In the genomic region with DNA sequence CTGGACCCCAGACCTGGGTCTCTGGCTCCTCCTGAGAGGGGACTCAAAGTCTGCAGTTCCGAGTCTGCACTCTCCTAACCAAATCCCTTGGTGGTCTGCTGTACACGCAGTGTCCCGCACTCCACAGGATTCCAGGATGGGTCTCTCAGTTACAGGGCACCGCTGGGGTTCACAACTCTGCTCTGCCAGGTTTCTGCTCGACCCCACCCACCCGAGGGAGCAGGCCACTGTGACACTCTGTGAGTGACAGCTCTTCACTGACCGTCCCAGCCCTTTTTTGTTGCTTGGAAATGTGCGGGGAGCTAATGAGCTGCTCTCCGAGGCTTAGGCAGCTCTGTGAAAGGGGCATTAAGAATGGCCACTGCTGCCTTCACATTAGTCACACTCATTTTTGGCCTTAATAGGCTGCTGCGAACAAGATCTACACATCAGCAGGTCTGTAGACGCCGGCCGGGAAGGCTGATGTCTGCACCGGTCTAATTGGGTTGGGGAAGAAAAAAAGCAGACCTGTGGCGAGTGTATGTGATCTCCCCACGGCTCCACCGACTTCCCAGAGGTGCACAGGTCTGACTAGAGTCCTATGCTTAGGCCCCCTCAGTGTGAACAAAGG, we compare ENCODE assay signal across 10 mouse cellular contexts. TPM values are rescaled to one million over a fixed set of nuclear protein-coding genes. Genes with fewer than 3 reads are reported as not detected.
DNase-seq lines count a peak whose midpoint lies in the region; ATAC-seq and TF ChIP-seq lines count a peak whose summit lies in the region.
"Had no signal": no experiment of that assay in that cellular context is flagged by ENCODE, and none has a peak within 500 bp of the region (broad histone marks: within the 10 kb centered on the region; RNA-seq: fewer than 3 reads in every experiment).

No protein-coding gene starts in this region.

- H3K9ac ChIP-seq in forebrain, embryonic 15.5 days (replicated peaks): no peak overlapping the region
- H3K9ac ChIP-seq in hindbrain, postnatal 0 days (replicated peaks; ENCODE audit: low read length): no peak overlapping the region
- peak overlapping the region; percentile 4; the same call in 1 of the 2 replicates for H3K9ac ChIP-seq in neural tube, embryonic 11.5 days (ENCODE audit: low read length)
- H3K9ac ChIP-seq: embryonic facial prominence, embryonic 13.5 days had no signal

- peaks cover 50% of the 10 kb centered on the region for H3K4me1 ChIP-seq in embryonic facial prominence, embryonic 10.5 days
- peaks cover 20% of the 10 kb centered on the region for H3K4me1 ChIP-seq in forebrain, embryonic 15.5 days
- H3K4me1 ChIP-seq in hindbrain, postnatal 0 days (ENCODE audit: insufficient read depth, low read length): peaks cover 11% of the 10 kb centered on the region; the same call in 1 of the 2 replicates
- peaks cover 11% of the 10 kb centered on the region for H3K4me1 ChIP-seq in neural tube, embryonic 11.5 days (ENCODE audit: control insufficient read depth, insufficient read depth, low read length)

- DNase-seq in embryonic facial prominence, embryonic 10.5 days (ENCODE audit: low spot score): no peak
- DNase-seq in hindbrain, postnatal 0 days (ENCODE audit: low spot score): no peak
- DNase-seq in neural tube, embryonic 11.5 days (ENCODE audit: low spot score): peak; percentile 36
- DNase-seq in heart, postnatal 10 days: no peak
- no peak for DNase-seq in cerebellum, postnatal 25 days
- no peak for DNase-seq in heart, postnatal 36 days
- DNase-seq: adrenal gland, adult 8-10 months had no signal

- peaks cover 53% of the 10 kb centered on the region for H3K36me3 ChIP-seq in embryonic facial prominence, embryonic 10.5 days (replicated peaks)
- H3K36me3 ChIP-seq in forebrain, embryonic 15.5 days: peaks cover 43% of the 10 kb centered on the region
- peaks cover 41% of the 10 kb centered on the region for H3K36me3 ChIP-seq in hindbrain, postnatal 0 days (ENCODE audit: insufficient read depth, low read length)
- H3K36me3 ChIP-seq in neural tube, embryonic 11.5 days (ENCODE audit: control insufficient read depth, insufficient read depth, low read length): peaks cover 25% of the 10 kb centered on the region

- intact Hi-C loops in heart, postnatal 10 days (cut with DNase I): loop anchor here (1.0 to 5.0 kb wide), 3 partner anchors 46 to 219 kb away; a partner anchor contains a TSS
- intact Hi-C loops in heart, postnatal 36 days (cut with DNase I): loop anchor here (1.0 to 5.0 kb wide), 2 partner anchors 92 to 221 kb away; no protein-coding TSS in a partner anchor

- H3K4me3 ChIP-seq in embryonic facial prominence, embryonic 10.5 days: no peak overlapping the region
- H3K4me3 ChIP-seq in forebrain, embryonic 15.5 days: no peak overlapping the region
- no peak overlapping the region for H3K4me3 ChIP-seq in hindbrain, postnatal 0 days (ENCODE audit: low read length)
- no peak overlapping the region for H3K4me3 ChIP-seq in neural tube, embryonic 11.5 days (ENCODE audit: low read depth, low read length)
- H3K4me3 ChIP-seq: embryonic facial prominence, embryonic 13.5 days had no signal

- WGBS in embryonic facial prominence, embryonic 10.5 days: 45% methylated on average over 17 of the region's 17 CpGs
- WGBS in forebrain, embryonic 15.5 days: 10% methylated on average over 17 of the region's 17 CpGs
- 21% methylated on average over 17 of the region's 17 CpGs for WGBS in hindbrain, postnatal 0 days
- 45% methylated on average over 17 of the region's 17 CpGs for WGBS in neural tube, embryonic 11.5 days

- peak; percentile 34; the same call in 1 of the 2 replicates for ATAC-seq in forebrain, embryonic 15.5 days (replicated peaks)
- ATAC-seq in hindbrain, postnatal 0 days: 0 out of 2 replicates have a peak, but pooled peaks have one; percentile 22
- ATAC-seq in neural tube, embryonic 11.5 days (ENCODE audit: insufficient read depth, low FRiP score, low TSS enrichment): peak; percentile 31; the same call in 1 of the 2 replicates

- TF ChIP-seq CTCF in hindbrain, postnatal 0 days (IDR thresholded peaks at IDR 0.05; ENCODE audit: low read depth): no peak

- peaks cover 45% of the 10 kb centered on the region for H3K27me3 ChIP-seq in embryonic facial prominence, embryonic 10.5 days (replicated peaks; ENCODE audit: low read depth, poor library complexity, severe bottlenecking)
- peaks cover 11% of the 10 kb centered on the region for H3K27me3 ChIP-seq in forebrain, embryonic 15.5 days
- H3K27me3 ChIP-seq in hindbrain, postnatal 0 days (ENCODE audit: insufficient read depth, low read length): no peaks in the 10 kb centered on the region
- peaks cover 34% of the 10 kb centered on the region for H3K27me3 ChIP-seq in neural tube, embryonic 11.5 days (ENCODE audit: control insufficient read depth, insufficient read depth, low read length)

- H3K9me3 ChIP-seq in embryonic facial prominence, embryonic 10.5 days: no peaks in the 10 kb centered on the region
- no peaks in the 10 kb centered on the region for H3K9me3 ChIP-seq in forebrain, embryonic 15.5 days
- H3K9me3 ChIP-seq in hindbrain, postnatal 0 days (ENCODE audit: low read length): no peaks in the 10 kb centered on the region
- H3K9me3 ChIP-seq in neural tube, embryonic 11.5 days (ENCODE audit: control insufficient read depth, low read length): no peaks in the 10 kb centered on the region
- H3K9me3 ChIP-seq: embryonic facial prominence, embryonic 13.5 days had no signal

- H3K27ac ChIP-seq in embryonic facial prominence, embryonic 10.5 days (replicated peaks): 0 out of 2 replicates have a peak overlapping the region, but pooled peaks have one; percentile 14
- no peak overlapping the region for H3K27ac ChIP-seq in forebrain, embryonic 15.5 days (replicated peaks)
- no peak overlapping the region for H3K27ac ChIP-seq in hindbrain, postnatal 0 days
- no peak overlapping the region for H3K27ac ChIP-seq in neural tube, embryonic 11.5 days (ENCODE audit: low read depth, low read length)
- H3K27ac ChIP-seq: embryonic facial prominence, embryonic 13.5 days had no signal

- H3K4me2 ChIP-seq in forebrain, embryonic 15.5 days (replicated peaks): no peak overlapping the region
- no peak overlapping the region for H3K4me2 ChIP-seq in hindbrain, postnatal 0 days (ENCODE audit: low read depth, low read length)
- H3K4me2 ChIP-seq in neural tube, embryonic 11.5 days (ENCODE audit: low read depth): no peak overlapping the region
- H3K4me2 ChIP-seq: embryonic facial prominence, embryonic 13.5 days had no signal

RNA-seq across cellular contexts. Expression of a gene that starts 34.5 kb away (rescaled TPM):
- polyA plus RNA-seq in embryonic facial prominence, embryonic 10.5 days (2016; fragmentation: Nextera tagmentation; extraction: Ambion mirVana): 63.2 and 66.0 TPM in 2 replicates
- 41.0 and 43.9 TPM in 2 replicates for polyA plus RNA-seq in forebrain, embryonic 15.5 days (2015; fragmentation: Nextera tagmentation; extraction: Ambion mirVana)
- total RNA-seq in hindbrain, postnatal 0 days (2014; rRNA removed): 61.0 and 71.5 TPM in 2 replicates
- polyA plus RNA-seq in hindbrain, postnatal 0 days (2015; fragmentation: Nextera tagmentation; extraction: Ambion mirVana): 39.8 and 45.3 TPM in 2 replicates
- 51.5 and 53.3 TPM in 2 replicates for polyA plus RNA-seq in neural tube, embryonic 11.5 days (2014; fragmentation: Nextera tagmentation; extraction: Ambion mirVana)
- total RNA-seq in heart, postnatal 10 days (2021): 10 to 100 TPM; 61.4 to 63.2 TPM
- 10 to 100 TPM; 65.2 to 68.7 TPM for total RNA-seq in heart, postnatal 36 days (2021)

RNA-seq across cellular contexts. Expression of a gene that starts 34.6 kb away (rescaled TPM):
- 304 and 308 TPM in 2 replicates for polyA plus RNA-seq in embryonic facial prominence, embryonic 10.5 days (2016; fragmentation: Nextera tagmentation; extraction: Ambion mirVana)
- 152 and 168 TPM in 2 replicates for polyA plus RNA-seq in forebrain, embryonic 15.5 days (2015; fragmentation: Nextera tagmentation; extraction: Ambion mirVana)
- 176 and 187 TPM in 2 replicates for total RNA-seq in hindbrain, postnatal 0 days (2014; rRNA removed)
- polyA plus RNA-seq in hindbrain, postnatal 0 days (2015; fragmentation: Nextera tagmentation; extraction: Ambion mirVana): 138 and 149 TPM in 2 replicates
- 319 and 323 TPM in 2 replicates for polyA plus RNA-seq in neural tube, embryonic 11.5 days (2014; fragmentation: Nextera tagmentation; extraction: Ambion mirVana)
- 10 to 100 TPM; 62.5 to 70.5 TPM for total RNA-seq in heart, postnatal 10 days (2021)
- total RNA-seq in heart, postnatal 36 days (2021): 10 to 100 TPM; 70.4 to 81.3 TPM

RNA-seq across cellular contexts. Expression of a gene that starts 47.0 kb away (rescaled TPM):
- 1.5 and 2.7 TPM in 2 replicates for polyA plus RNA-seq in embryonic facial prominence, embryonic 10.5 days (2016; fragmentation: Nextera tagmentation; extraction: Ambion mirVana)
- 1.8 and 1.9 TPM in 2 replicates for polyA plus RNA-seq in forebrain, embryonic 15.5 days (2015; fragmentation: Nextera tagmentation; extraction: Ambion mirVana)
- 61.0 and 65.6 TPM in 2 replicates for total RNA-seq in hindbrain, postnatal 0 days (2014; rRNA removed)
- 16.9 and 18.9 TPM in 2 replicates for polyA plus RNA-seq in hindbrain, postnatal 0 days (2015; fragmentation: Nextera tagmentation; extraction: Ambion mirVana)
- polyA plus RNA-seq in neural tube, embryonic 11.5 days (2014; fragmentation: Nextera tagmentation; extraction: Ambion mirVana): 2.9 and 4.0 TPM in 2 replicates
- total RNA-seq in heart, postnatal 10 days (2021): under 1 TPM; 0.22 to 0.34 TPM
- total RNA-seq in heart, postnatal 36 days (2021): not detected
- polyA plus RNA-seq: thymus, postnatal 0 days had no signal
